Mouse (Mus musculus) gastrocnemius, adult 8-10 months (tissue): ENCODE measurements around the gene Foxred1. TPM values are rescaled to one million over a fixed set of nuclear protein-coding genes. Genes with fewer than 3 reads are reported as not detected.
A peak's percentile ranks its signal among the peaks of the same experiment; 100 is the strongest.

Experiments
- DNase-seq, 2 experiments: peaks; one replicate each; pipeline ENCODE4 v3.0.0; 2022; ENCODE audit warnings: low spot score in 2 of 2
- total RNA-seq, 4 experiments: library from RNA; stranded (reverse); gene quantifications; 2 replicates each; pipeline ENCODE4 v1.2.4; 2022

The Foxred1 gene
- 10 to 100 TPM; 15.7 to 18.4 (median 17.5) TPM for total RNA-seq

DNA sequence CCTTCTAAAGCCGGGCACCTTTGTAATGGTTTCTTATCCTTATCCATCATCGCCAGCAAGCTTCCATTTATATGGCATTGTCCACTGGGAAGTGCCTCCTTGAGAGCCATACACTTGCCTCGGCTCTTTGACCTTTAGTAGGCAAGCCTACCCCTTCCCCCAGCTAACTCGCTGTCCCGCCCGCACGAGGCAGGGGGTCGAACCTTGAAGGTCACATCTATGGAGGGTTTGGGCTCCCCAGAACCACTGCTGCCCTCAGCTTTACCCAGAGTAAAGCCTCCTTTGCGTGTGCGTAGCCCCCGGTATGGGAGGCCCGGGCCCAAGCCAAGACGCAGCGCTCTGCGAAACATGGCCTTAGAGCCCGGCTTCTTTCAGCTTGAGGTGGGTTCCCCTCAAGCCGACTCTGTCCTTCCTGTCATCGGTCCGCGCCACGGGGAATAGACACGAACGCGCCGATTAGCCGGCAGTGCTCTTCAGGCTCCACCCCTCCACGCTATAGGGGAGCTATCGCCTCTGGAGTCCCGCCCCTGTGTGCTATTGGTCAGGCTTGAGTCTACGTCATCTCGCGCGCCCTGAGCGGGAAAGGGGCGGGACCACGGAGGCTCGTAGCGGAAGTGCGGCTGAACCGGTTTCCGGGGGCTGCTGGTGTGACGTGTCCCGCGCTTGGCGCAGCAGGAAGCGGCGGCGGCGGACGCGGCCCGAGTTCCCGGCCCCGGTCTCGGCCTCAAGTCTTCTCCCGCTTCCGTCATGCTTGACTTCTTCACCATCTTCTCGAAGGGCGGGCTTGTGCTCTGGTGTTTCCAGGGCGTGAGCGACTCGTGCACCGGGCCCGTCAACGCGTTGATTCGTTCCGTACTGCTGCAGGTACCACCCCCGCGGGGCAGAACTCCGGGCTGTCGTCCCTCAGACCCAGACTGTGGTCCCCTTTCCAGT is at the start of gene Foxred1:
Foxred1 (minus strand) TSS at position 514 of the 933 bp plus-strand sequence.
- DNase-seq, result peak; percentile 98 to 99

DNA sequence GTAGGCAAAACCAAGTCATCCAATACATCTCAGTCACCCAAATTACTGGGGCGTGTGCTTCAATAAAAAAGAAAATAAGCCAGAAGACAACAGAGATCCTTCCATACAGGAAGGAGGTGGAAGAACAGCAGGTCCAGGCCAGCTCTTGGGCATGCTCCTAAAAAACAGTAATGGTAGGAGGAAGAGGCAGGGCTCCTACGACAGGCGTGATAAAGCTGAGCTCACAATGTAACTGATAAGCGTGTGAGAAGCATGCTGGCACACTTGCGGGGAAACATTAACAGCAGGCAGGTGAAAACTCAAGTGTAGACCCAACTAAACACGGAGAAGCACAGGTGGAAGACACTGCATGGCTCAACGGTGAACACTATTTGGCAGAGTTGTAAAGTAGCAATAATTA is 46.5 kb upstream of the Foxred1 start:
- DNase-seq, result no peak

GRCm38 (mm10) chr9:35249476-35249875 is 38.6 kb upstream of the Foxred1 start:
- DNase-seq, result no peak

GRCm38 (mm10) chr9:35247405-35247804 is 36.5 kb upstream of the Foxred1 start:
- DNase-seq, result no peak

- DNase-seq, result no peak
Observed at GRCm38 (mm10) chr9:35239734-35240133, 28.9 kb upstream of the Foxred1 start.

- DNase-seq, result peak in 1 of 2 experiments; percentile 31
Observed at GRCm38 (mm10) chr9:35238915-35239571, 28.2 kb upstream of the Foxred1 start.

DNA sequence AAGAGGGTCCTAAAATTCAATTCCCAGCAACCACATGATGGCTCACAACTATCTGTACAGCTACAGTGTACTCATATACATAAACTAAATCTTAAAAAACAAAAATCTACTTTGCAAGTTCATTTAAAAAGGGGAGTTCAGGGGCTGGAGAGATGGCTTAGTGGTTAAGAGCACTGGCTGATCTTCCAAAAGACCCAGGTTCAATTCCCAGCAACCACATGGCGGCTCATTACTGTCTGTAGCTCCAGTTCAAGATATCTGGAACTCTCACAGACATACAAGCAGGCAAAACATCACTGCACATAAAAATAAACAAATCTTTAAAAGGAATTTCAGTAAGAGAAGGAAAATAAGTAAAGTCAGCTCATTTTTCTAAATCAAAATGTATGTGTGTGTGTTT is 27.5 kb upstream of the Foxred1 start:
- DNase-seq, result no peak

GRCm38 (mm10) chr9:35235996-35236395 is 25.1 kb upstream of the Foxred1 start:
- no peak for DNase-seq

DNA sequence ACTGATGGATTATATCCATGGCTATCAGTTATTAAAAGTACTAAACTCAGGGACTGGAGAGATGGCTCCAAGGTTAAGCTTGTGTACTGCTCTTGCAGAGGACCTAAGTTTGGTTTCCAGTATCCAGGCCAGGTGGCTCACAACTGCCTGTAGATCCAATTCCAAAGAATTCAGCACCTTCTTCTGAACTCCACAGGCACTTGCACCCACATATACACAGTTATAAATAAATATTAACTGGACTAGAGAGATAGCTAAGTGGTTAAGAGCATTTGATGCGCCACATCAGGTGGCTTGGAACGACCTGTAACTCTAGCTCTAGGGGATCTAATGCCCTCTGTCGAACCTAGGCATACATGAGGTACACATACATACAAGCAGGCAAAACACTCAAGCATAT is 17.8 kb upstream of the Foxred1 start:
- DNase-seq, result no peak

DNA sequence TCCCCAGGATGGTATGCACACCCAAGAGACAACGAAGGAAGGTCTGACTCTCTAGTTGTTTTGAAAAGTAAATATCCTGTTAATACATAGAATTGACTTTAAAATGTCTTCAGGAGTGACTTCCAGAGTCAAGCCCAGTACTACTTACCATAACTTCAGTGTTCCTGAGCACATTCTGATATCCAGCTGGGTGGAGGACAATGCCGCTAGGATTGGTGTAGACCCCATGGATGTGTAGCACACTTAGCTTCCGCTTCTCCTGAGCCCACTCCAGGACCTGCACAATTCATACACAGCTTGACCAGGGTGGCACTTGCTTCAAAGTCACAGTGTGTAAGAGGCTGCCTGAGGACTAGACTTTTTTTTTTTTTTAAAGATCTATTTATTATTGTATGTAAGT is 12.6 kb upstream of the Foxred1 start:
- no peak for DNase-seq

DNA sequence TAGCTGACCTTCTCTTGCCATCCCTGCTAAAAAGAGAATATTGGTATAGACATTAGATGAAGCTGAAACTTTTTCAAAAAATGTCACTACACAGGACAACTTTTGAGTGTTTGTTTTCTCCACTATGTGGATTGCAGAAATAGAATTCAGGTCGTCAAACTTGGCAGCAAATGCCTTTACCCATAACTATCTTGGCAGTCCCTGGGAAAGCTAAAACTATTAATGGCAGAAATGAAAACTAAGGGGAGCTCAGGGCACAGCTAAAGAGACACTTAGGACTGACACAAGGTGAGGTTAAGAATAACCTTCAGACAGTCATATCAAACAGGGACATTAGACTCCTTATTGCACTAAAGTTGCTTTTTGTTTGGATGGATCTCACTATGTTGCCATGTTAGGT is 7.1 kb upstream of the Foxred1 start:
- no peak for DNase-seq

DNA sequence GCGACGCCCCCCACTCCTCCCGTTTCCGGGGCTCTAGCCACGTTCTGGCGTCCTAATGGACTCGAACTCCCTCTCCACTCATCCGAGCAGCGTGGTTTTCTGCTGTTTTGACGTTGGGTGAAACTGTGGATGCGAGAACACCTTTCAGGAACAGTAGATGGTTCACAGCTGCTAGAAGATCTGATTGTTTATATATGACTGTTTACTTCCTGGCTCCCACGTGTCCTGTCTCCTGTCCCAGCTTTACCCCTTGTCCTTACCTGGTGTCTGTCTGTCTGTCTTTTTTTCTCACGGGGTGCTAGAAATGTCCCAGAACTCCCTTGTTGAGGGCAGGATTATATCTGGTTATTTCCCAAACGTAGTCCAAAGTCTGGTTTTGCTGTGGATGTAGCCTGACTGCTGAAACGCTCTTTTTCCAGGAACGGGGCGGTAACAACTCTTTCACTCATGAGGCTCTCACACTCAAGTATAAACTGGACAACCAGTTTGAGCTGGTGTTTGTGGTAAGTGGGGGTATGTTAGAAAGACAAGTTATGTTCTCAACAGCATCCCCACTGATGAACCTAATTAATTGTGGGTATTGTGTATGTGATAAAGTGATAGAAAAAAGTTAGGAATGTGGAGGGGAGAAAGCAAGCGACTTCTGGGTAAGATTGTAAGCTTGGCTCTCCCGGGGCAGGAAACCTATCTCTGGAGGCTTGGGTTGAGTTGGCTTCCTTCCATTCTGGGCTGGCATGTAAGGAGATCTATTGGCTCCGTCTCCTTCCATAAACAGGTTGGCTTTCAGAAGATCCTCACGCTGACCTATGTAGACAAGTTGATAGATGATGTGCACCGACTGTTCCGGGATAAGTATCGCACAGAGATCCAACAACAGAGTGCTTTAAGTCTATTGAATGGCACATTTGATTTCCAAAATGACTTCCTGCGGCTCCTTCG is 987 bp upstream of the Foxred1 start:
- peak; percentile 71 for DNase-seq

GRCm38 (mm10) chr9:35204421-35204820 is 6.4 kb downstream of the Foxred1 start:
- DNase-seq, result peak; percentile 83 to 84

GRCm38 (mm10) chr9:35203536-35203935 is 7.3 kb downstream of the Foxred1 start:
- no peak for DNase-seq

- DNase-seq, result no peak
Observed at GRCm38 (mm10) chr9:35200529-35201060, 10.3 kb downstream of the Foxred1 start.

DNA sequence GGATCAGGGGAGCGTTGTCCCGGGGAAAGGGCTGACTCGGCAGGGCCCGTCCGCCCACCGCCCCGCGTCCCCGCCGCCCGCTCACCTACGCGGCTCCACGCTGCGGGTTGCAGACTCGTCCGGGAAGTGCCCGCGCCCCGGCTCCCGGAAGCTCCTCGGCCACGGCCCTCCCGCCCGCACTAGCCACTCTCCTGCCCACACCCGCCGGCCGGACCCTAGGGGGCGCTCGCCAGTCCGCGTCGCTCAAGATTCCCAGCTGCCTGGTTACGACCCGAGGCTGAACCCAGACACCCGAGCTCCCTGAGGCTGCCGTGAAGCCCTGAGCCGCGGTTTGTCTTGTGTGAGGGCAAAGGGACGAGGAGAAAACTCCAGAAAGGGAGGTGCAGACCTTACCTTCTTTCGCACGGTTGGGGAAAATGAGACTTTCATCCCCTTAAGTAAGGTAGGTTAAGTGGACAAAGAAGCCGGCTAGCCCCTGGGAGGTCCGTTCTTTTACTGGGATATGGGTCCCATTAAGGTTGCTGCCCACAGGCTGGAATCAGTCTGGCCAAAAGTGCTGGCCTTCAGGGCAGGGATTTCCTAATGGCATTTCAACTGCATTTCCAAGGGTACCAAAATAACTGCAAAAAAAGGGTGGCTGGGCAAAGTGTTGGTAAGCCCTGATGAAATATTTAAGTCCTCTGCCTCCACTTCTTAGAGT is 10.9 kb downstream of the Foxred1 start, which contains the start of the genes Srpr and Tirap:
Srpr (plus strand) TSS at position 404 of the 700 bp plus-strand sequence.
Tirap (minus strand) TSS at position 520 of the 700 bp plus-strand sequence.
- DNase-seq, result peak; percentile 89 to 91

GRCm38 (mm10) chr9:35198945-35199771 is 11.7 kb downstream of the Foxred1 start:
- DNase-seq, result peak; percentile 40 to 53

- no peak for DNase-seq
Observed at GRCm38 (mm10) chr9:35198351-35198750, 12.5 kb downstream of the Foxred1 start.

DNA sequence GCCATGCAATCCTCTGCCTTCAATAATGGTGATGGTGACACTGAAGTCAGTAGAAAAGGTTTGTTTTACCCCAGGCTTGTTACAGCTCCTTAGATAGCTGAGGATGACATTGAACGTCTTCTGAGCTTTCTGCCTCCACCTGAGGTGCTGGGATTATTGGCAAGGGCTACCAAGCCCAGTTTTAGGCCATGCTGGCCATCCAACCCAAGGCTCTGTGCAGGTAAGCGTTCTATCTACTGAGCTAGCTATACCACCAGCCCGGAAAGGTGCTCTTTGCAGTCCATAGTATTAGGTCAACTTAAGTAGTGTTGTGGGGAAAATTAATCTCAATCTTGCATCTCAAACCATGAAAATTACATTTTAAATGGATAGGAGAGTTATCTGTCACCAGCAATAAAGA is 13.2 kb downstream of the Foxred1 start:
- no peak for DNase-seq
